Mouse (Mus musculus): ENCODE results near the gene Smg5.
"Not testable (repeated sequence)": the region's sequence is repeated elsewhere in the genome, so short reads cannot be mapped to it uniquely, and the experiment has no call there.

Gene Smg5

GRCm38 (mm10) chr3:88354396-88355165, 18.5 kb downstream of the Smg5 start:
- DNase-seq, result peak; percentile 60

GRCm38 (mm10) chr3:88359584-88359983, 23.5 kb downstream of the Smg5 start:
- no peak for DNase-seq

- DNase-seq, result no peak
Measured at GRCm38 (mm10) chr3:88359989-88360388, 23.9 kb downstream of the Smg5 start.

- no peak for DNase-seq
Measured at GRCm38 (mm10) chr3:88361096-88361495, 25.0 kb downstream of the Smg5 start.

GRCm38 (mm10) chr3:88361612-88362313, 25.7 kb downstream of the Smg5 start:
- DNase-seq, result peak; percentile 40

- peak; percentile 51 for DNase-seq
Measured at GRCm38 (mm10) chr3:88363700-88364099, 27.6 kb downstream of the Smg5 start.

- peak; percentile 49 for DNase-seq
Measured at GRCm38 (mm10) chr3:88364337-88364736, 28.3 kb downstream of the Smg5 start, which contains the start of gene Paqr6. Gene Paqr6, plus strand, starts transcription at chr3:88364584.

GRCm38 (mm10) chr3:88365705-88366361, 29.8 kb downstream of the Smg5 start:
- no peak for DNase-seq

- DNase-seq, result not testable (repeated sequence)
Measured at GRCm38 (mm10) chr3:88366830-88367428, 30.9 kb downstream of the Smg5 start.

- not testable (repeated sequence) for DNase-seq
Measured at GRCm38 (mm10) chr3:88367517-88367916, 31.5 kb downstream of the Smg5 start.

GRCm38 (mm10) chr3:88368511-88368910, 32.5 kb downstream of the Smg5 start:
- not testable (repeated sequence) for DNase-seq

GRCm38 (mm10) chr3:88372643-88373042, 36.6 kb downstream of the Smg5 start, which contains the start of gene Bglap3:
Gene Bglap3, minus strand, starts transcription at chr3:88372743.
- not testable (repeated sequence) for DNase-seq

GRCm38 (mm10) chr3:88375750-88376626, 39.9 kb downstream of the Smg5 start:
- DNase-seq, result not testable (repeated sequence)

GRCm38 (mm10) chr3:88376644-88377043, 40.6 kb downstream of the Smg5 start:
- DNase-seq, result not testable (repeated sequence)

- not testable (repeated sequence) for DNase-seq
Measured at GRCm38 (mm10) chr3:88378599-88378998, 42.5 kb downstream of the Smg5 start, which contains the start of gene Bglap2. Gene Bglap2, minus strand, starts transcription at chr3:88378699.

- DNase-seq, result not testable (repeated sequence)
Measured at GRCm38 (mm10) chr3:88381389-88382315, 45.6 kb downstream of the Smg5 start.

- DNase-seq, result not testable (repeated sequence)
Measured at GRCm38 (mm10) chr3:88382383-88382782, 46.3 kb downstream of the Smg5 start.

- DNase-seq, result no peak
Measured at GRCm38 (mm10) chr3:88384364-88384763, 48.3 kb downstream of the Smg5 start, which contains the start of gene Bglap. Gene Bglap, minus strand, starts transcription at chr3:88384464.

- DNase-seq, result no peak
Measured at GRCm38 (mm10) chr3:88393776-88394375, 57.8 kb downstream of the Smg5 start.

GRCm38 (mm10) chr3:88395288-88395687, 59.2 kb downstream of the Smg5 start:
- no peak for DNase-seq

Measured in cerebellum, adult 9-11 months (tissue).